Mouse (Mus musculus) hematopoietic stem cell, adult 5-6 weeks (primary cell): Measurements from ENCODE around the gene Nav2. TPM values are rescaled to one million over a fixed set of nuclear protein-coding genes. Genes with fewer than 3 reads are reported as not detected.

Source experiments
- ATAC-seq, 2 experiments: fragments of 125-278 bp in 1 of 2; replicated peaks in 1 of 2; 2 replicates each; pipeline ENCODE4 v1.8.0; 2016 to 2017; ENCODE audit warnings: inconsistent platforms in 2 of 2, mild to moderate bottlenecking in 2 of 2, moderate number of reproducible peaks in 2 of 2, low read depth in 1 of 2, moderate TSS enrichment in 1 of 2; ENCODE audit not compliant: low FRiP score in 2 of 2, poor library complexity in 2 of 2, severe bottlenecking in 2 of 2, insufficient read depth in 1 of 2, low TSS enrichment in 1 of 2
- total RNA-seq: library from RNA; stranded (forward); fragments of 172-1452, 232-1000 nt; gene quantifications from 2 replicates; pipeline ENCODE4 v1.2.3, GENCODE M21; 2017

The Nav2 gene
- total RNA-seq, 1 experiment from 2014 or later, result 7.4 TPM

DNA sequence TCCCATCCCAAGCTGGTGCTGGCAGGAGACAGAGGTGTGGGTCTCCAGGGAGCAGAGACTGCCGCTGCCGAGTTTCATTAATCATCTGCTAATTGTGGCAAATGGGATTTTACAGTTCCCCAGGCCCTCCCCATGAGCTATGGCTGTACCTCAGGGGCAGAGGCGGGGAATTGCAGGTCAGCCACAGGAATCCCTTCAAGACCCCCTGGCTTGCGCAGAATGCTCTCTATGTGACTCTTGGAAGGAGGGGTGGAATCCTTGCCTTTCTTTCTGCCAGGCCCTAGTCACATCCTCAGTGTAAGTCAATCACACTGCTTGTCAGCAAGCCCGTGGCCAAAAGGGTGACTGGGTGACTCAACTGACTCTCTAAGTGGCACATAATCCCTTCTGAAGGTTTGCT is 182.9 kb downstream of the Nav2 start:
- no peak for ATAC-seq

GRCm38 (mm10) chr7:49091921-49092320 is 183.4 kb downstream of the Nav2 start:
- ATAC-seq, result no peak

GRCm38 (mm10) chr7:49093596-49093995 is 185.1 kb downstream of the Nav2 start:
- no peak for ATAC-seq

DNA sequence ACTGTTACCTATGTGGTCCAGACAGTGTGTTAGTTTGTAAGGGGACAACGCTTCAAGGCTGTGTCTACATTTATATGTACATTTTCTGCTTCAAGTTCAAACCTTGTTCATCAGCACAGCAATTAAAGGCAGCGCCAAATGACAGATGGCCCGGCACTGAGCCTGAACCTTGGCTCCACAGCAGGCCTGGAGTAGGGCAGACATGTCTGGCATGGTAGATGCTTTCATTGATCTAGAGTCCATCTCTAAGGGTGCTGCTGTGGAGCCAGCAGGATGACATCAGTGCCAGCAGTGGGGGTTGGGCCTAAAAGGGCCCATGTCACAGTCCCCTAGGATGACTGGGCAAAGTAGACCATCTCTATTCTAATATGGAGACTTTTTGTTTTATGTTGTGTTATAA is 186.0 kb downstream of the Nav2 start:
- ATAC-seq, result no peak

DNA sequence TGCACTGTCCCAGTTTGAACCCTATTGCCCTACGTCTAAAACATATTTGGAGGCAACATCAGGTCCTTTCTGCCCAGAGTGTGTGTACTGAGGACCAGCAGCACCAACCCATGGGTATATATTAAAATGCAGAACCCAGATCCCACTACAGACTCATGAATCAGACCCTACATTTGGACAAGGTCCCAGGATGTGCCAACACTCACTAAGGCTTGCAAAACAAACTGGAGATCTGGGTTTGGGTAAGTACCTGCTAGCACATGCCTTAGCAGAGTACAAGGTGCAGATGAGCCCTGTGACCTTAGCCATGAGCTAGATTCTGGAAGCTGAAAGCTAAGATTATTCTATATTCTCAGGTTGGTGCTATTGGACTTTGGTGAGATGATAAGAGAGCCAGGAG is 192.8 kb downstream of the Nav2 start:
- no peak for ATAC-seq

DNA sequence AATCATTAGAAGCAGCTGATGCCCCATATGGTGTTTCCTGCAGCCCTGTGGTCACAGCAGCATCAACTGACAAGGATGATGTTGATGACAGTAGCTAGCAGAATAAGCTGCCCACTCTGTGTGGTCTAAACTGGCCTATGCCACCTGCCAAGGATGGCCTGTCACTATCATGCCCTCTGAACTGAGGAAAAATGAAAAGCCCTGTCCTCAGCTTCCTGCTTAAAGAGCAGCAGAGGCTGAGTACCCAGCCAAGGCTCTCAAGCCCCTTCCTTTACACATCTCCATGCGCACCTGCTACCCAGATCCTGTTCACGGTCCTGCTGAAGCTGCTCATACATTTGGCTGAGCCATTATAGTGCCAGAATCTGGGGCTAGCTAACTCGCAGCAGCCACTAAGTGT is 193.7 kb downstream of the Nav2 start:
- ATAC-seq, result no peak

GRCm38 (mm10) chr7:49104376-49104775 is 195.9 kb downstream of the Nav2 start:
- ATAC-seq, result no peak

GRCm38 (mm10) chr7:49104793-49105192 is 196.3 kb downstream of the Nav2 start:
- no peak for ATAC-seq

- no peak for ATAC-seq
Measured at GRCm38 (mm10) chr7:49105501-49105900, 197.0 kb downstream of the Nav2 start.

DNA sequence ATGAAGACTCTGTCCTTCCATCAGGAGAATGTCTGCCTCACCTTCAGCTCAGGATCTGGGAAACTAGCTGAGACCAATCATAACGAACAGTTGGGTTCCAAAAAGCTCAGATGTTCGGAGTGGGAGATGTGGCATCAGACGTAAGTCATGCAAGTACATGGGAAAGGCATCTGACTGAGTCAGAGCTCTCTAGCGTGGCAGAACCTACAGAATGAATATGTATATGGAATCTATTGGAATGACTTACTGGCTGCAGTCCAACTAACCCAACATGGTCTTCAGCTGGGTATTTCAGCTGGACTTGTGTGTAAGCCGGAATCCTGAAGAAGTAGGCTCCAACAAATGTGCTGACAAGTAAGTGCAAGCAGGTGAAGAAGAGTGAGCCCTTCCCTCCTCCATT is 199.6 kb downstream of the Nav2 start:
- no peak for ATAC-seq

DNA sequence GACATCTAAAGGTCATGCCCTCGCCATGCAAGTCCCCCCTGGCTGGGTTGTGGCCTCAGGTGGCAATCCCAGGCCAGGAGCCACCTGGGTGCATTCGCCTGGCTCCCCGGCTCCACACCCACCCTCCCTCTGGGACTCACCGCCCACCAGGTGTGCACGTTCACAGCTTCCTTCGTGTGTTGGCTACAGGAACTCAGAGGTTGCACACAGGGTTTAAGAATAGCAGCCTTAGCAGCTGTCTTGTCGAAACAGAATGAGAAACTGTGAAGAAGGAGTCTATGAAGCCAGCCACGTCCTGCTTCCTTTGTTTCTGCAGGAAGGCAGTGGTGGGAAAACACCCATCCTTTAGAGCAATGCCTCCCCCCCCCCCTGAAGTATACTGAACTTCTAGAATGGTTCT is 210.5 kb downstream of the Nav2 start:
- no peak for ATAC-seq

- no peak for ATAC-seq
Measured at GRCm38 (mm10) chr7:49119794-49120487, 211.4 kb downstream of the Nav2 start.

DNA sequence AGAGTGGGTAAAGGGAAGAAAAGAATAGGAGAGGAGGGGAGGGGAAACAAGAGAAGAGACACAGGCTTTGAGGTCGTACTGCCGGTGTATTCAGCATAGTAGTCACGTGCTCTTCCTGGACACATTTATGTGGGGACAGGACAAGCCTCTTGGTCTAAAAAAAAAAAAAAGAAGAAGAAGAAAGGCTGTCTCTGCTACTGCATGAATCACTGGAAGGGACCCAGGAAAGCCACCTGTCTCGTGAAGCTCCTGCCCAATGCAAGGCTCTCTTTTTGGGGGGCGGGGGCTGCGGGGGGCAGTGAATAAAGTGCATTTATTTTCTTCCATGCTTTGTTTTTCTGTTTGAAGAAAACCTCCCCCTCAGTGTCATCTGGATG is 212.0 kb downstream of the Nav2 start:
- ATAC-seq, result 0 out of 4 replicates have a peak, but pooled peaks of 1 of the 2 experiments have one; percentile 10

GRCm38 (mm10) chr7:49120935-49121691 is 212.6 kb downstream of the Nav2 start:
- peak; percentile 74 to 85 for ATAC-seq

DNA sequence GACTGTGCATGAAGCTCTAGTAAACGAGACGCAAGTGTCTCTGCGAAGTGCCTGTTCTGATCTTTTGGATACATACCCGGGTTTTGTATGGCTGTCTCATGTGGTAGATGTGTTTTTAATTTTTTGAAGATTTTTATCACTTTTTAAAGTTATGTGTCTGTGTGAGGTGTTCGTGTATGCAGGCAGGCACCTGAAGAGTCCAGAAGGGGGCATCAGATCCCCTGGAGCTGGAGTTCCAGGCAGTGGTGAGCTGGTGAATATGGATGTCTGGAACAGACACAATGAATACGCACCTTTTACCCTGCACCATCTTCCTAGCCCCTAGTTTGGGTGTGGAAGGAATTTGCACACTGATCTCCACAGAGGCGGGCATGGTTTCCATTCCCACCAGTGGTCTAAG is 214.0 kb downstream of the Nav2 start:
- ATAC-seq, result no peak

DNA sequence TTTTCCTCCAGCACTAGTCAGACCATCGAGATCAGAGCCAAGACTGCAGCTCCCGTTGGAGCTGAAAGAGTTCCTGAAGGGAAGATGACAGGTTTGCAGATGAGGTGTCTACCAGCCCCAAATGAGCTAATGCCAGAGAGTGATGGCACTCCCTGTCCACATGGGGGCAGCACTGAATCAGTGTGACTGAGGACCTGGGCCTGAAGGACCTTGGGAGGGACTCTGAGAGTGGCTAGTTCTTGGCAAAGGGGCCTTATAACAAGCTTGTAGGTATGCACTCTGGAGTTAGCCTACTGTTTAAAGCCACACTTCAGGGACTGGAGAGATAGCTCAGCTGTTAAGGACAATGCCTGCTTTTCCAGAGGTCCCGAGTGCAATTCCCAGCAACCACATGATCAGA is 217.0 kb downstream of the Nav2 start:
- peak; percentile 54 to 71; a peak in 2 of 4 replicates for ATAC-seq

DNA sequence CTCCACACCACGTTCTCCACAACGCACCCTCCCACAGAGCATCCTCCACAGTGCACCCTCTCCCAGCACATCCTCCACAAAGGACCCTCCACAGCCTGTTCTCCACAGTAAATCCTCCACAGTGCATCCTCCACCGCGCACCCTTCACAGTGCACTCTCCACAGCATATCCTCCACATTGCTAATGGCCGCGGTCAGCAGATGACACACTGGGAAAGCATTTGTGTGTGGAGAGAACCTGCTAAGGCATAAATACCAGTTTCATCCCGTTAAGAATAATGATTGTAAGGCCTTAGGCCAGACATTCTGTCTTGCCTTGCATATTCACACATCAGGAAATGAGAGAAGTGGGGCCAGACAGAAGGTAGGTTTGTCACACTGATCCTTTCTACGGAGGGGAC is 219.7 kb downstream of the Nav2 start:
- no peak for ATAC-seq

DNA sequence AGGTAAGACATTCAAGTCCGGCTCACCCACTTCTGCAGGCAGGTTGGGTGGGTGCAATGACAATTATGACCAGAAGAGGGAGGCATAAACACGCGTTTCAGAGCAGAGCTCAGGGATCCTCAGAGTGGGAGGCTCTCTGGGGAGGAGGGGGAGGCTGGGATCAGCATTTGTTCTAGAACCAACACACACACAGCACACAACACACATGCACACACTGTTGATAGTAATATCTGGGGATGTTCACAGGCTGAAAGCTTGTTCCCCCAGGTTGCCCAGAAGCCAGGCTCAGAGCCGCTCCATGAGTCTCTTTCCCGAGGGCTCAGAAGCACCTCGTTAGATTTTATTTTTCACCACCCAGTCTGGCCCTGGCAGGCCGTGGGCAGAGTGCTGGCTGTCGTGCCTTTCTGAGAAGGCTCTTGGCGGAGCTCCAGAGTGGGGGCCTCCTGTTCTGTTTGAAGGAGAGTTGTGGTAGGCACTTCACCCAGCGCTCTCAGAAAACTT is 224.4 kb downstream of the Nav2 start:
- ATAC-seq, result peak; percentile 74 to 76; a peak in 3 of 4 replicates

GRCm38 (mm10) chr7:49134396-49134795 is 225.9 kb downstream of the Nav2 start:
- ATAC-seq, result no peak
